Mouse (Mus musculus): ENCODE results near the gene Dcaf12. TPM values are rescaled to one million over a fixed set of nuclear protein-coding genes. Genes with fewer than 3 reads are reported as not detected.

The Dcaf12 gene
- total and polyA plus RNA-seq, 2 experiments from 2014 or later, result 57.3 to 63.3 TPM

GRCm38 (mm10) chr4:41274377-41274979 is 40.2 kb downstream of the Dcaf12 start:
- Histone ChIP-seq H3K27me3 (ENCODE audit: insufficient read depth, low read length) (no peaks in the 10 kb centered on the region), H3K4me3 (ENCODE audit: low read depth, low read length) (peak overlapping the region; percentile 63), H3K4me1 (ENCODE audit: insufficient read depth) (peaks cover 20% of the 10 kb centered on the region; the same call in 1 of the 2 replicates), H3K9ac (peak overlapping the region; percentile 83), H3K9me3 (ENCODE audit: low read length) (no peaks in the 10 kb centered on the region), H3K27ac (ENCODE audit: low read depth, low read length) (peak overlapping the region; percentile 85), H3K36me3 (ENCODE audit: insufficient read depth) (peaks cover 5% of the 10 kb centered on the region; the same call in 1 of the 2 replicates), H3K4me2 (ENCODE audit: low read depth) (peak overlapping the region; percentile 72)
- DNase-seq, result peak; percentile 17
- 6% methylated on average over 17 of the region's 18 CpGs for WGBS
- TF ChIP-seq CTCF (IDR thresholded peaks at IDR 0.05; ENCODE audit: low read depth), result no peak
- peak; percentile 43 for ATAC-seq

- DNase-seq, result no peak
- no peak for TF ChIP-seq CTCF (IDR thresholded peaks at IDR 0.05; ENCODE audit: low read depth)
- no peaks in the 10 kb centered on the region for H3K27me3 ChIP-seq (ENCODE audit: insufficient read depth, low read length)
- ATAC-seq, result no peak
- no peak overlapping the region for H3K4me3 ChIP-seq (ENCODE audit: low read depth, low read length)
- H3K9ac ChIP-seq, result no peak overlapping the region
- H3K27ac ChIP-seq (ENCODE audit: low read depth, low read length), result no peak overlapping the region
- peaks cover 5% of the 10 kb centered on the region; the same call in 1 of the 2 replicates for H3K36me3 ChIP-seq (ENCODE audit: insufficient read depth)
- H3K4me1 ChIP-seq (ENCODE audit: insufficient read depth), result peaks cover 10% of the 10 kb centered on the region; the same call in 1 of the 2 replicates
- H3K4me2 ChIP-seq (ENCODE audit: low read depth), result no peak overlapping the region
- no peaks in the 10 kb centered on the region for H3K9me3 ChIP-seq (ENCODE audit: low read length)
Observed at GRCm38 (mm10) chr4:41268133-41268532, 46.6 kb downstream of the Dcaf12 start.

GRCm38 (mm10) chr4:41266350-41266749 is 48.3 kb downstream of the Dcaf12 start:
- H3K4me3 ChIP-seq (ENCODE audit: low read depth, low read length), result no peak overlapping the region
- no peak overlapping the region for H3K9ac ChIP-seq
- DNase-seq, result no peak
- H3K4me1 ChIP-seq (ENCODE audit: insufficient read depth), result no peaks in the 10 kb centered on the region
- no peak overlapping the region for H3K4me2 ChIP-seq (ENCODE audit: low read depth)
- no peak for TF ChIP-seq CTCF (IDR thresholded peaks at IDR 0.05; ENCODE audit: low read depth)
- H3K27ac ChIP-seq (ENCODE audit: low read depth, low read length), result no peak overlapping the region
- no peaks in the 10 kb centered on the region for H3K27me3 ChIP-seq (ENCODE audit: insufficient read depth, low read length)
- WGBS, result 87% methylated on average over 4 of the region's 4 CpGs
- H3K36me3 ChIP-seq (ENCODE audit: insufficient read depth), result peaks cover 5% of the 10 kb centered on the region; the same call in 1 of the 2 replicates
- ATAC-seq, result no peak
- no peaks in the 10 kb centered on the region for H3K9me3 ChIP-seq (ENCODE audit: low read length)

- Histone ChIP-seq H3K36me3 (ENCODE audit: insufficient read depth) (no peaks in the 10 kb centered on the region), H3K9ac (no peak overlapping the region), H3K9me3 (ENCODE audit: low read length) (no peaks in the 10 kb centered on the region), H3K4me1 (ENCODE audit: insufficient read depth) (0 out of 2 replicates have a peak, but pooled peaks cover 3% of the 10 kb centered on the region), H3K27me3 (ENCODE audit: insufficient read depth, low read length) (no peaks in the 10 kb centered on the region), H3K4me2 (ENCODE audit: low read depth) (no peak overlapping the region), H3K27ac (ENCODE audit: low read depth, low read length) (no peak overlapping the region), H3K4me3 (ENCODE audit: low read depth, low read length) (no peak overlapping the region)
- DNase-seq (no peak), ATAC-seq (no peak)
- TF ChIP-seq CTCF (IDR thresholded peaks at IDR 0.05; ENCODE audit: low read depth), result no peak
Observed at GRCm38 (mm10) chr4:41260691-41261090, 54.0 kb downstream of the Dcaf12 start.

GRCm38 (mm10) chr4:41259019-41259418 is 55.7 kb downstream of the Dcaf12 start:
- no peak for DNase-seq
- H3K4me1 ChIP-seq (ENCODE audit: insufficient read depth), result 0 out of 2 replicates have a peak, but pooled peaks cover 3% of the 10 kb centered on the region
- H3K4me2 ChIP-seq (ENCODE audit: low read depth), result no peak overlapping the region
- TF ChIP-seq CTCF (IDR thresholded peaks at IDR 0.05; ENCODE audit: low read depth), result no peak
- no peak overlapping the region for H3K9ac ChIP-seq
- no peak for ATAC-seq
- H3K27ac ChIP-seq (ENCODE audit: low read depth, low read length), result no peak overlapping the region
- no peak overlapping the region for H3K4me3 ChIP-seq (ENCODE audit: low read depth, low read length)
- H3K36me3 ChIP-seq (ENCODE audit: insufficient read depth), result no peaks in the 10 kb centered on the region
- H3K9me3 ChIP-seq (ENCODE audit: low read length), result no peaks in the 10 kb centered on the region
- WGBS, result 89% methylated on average over 4 of the region's 4 CpGs
- no peaks in the 10 kb centered on the region for H3K27me3 ChIP-seq (ENCODE audit: insufficient read depth, low read length)

GRCm38 (mm10) chr4:41257752-41258151 is 56.9 kb downstream of the Dcaf12 start:
- no peak for TF ChIP-seq CTCF (IDR thresholded peaks at IDR 0.05; ENCODE audit: low read depth)
- Histone ChIP-seq H3K27me3 (ENCODE audit: insufficient read depth, low read length) (no peaks in the 10 kb centered on the region), H3K9me3 (ENCODE audit: low read length) (no peaks in the 10 kb centered on the region), H3K4me2 (ENCODE audit: low read depth) (no peak overlapping the region), H3K4me1 (ENCODE audit: insufficient read depth) (0 out of 2 replicates have a peak, but pooled peaks cover 3% of the 10 kb centered on the region), H3K9ac (no peak overlapping the region), H3K36me3 (ENCODE audit: insufficient read depth) (no peaks in the 10 kb centered on the region), H3K27ac (ENCODE audit: low read depth, low read length) (no peak overlapping the region), H3K4me3 (ENCODE audit: low read depth, low read length) (no peak overlapping the region)
- WGBS, result 86% methylated on average over 1 of the region's 1 CpGs
- ATAC-seq, result no peak
- DNase-seq, result no peak

- Histone ChIP-seq H3K9me3 (ENCODE audit: low read length) (no peaks in the 10 kb centered on the region), H3K27me3 (ENCODE audit: insufficient read depth, low read length) (no peaks in the 10 kb centered on the region), H3K9ac (no peak overlapping the region), H3K4me2 (ENCODE audit: low read depth) (no peak overlapping the region), H3K4me1 (ENCODE audit: insufficient read depth) (0 out of 2 replicates have a peak, but pooled peaks cover 3% of the 10 kb centered on the region), H3K4me3 (ENCODE audit: low read depth, low read length) (no peak overlapping the region), H3K36me3 (ENCODE audit: insufficient read depth) (no peaks in the 10 kb centered on the region), H3K27ac (ENCODE audit: low read depth, low read length) (0 out of 2 replicates have a peak overlapping the region, but pooled peaks have one; percentile 9)
- DNase-seq (peak; percentile 25), ATAC-seq (peak; percentile 66)
- WGBS, result 75% methylated on average over 12 of the region's 12 CpGs
- no peak for TF ChIP-seq CTCF (IDR thresholded peaks at IDR 0.05; ENCODE audit: low read depth)
Observed at GRCm38 (mm10) chr4:41255564-41256210, 59.0 kb downstream of the Dcaf12 start.

Measured in forebrain, postnatal 0 days (tissue).